Mouse (Mus musculus): Measurements from ENCODE around the gene D2hgdh. TPM values are rescaled to one million over a fixed set of nuclear protein-coding genes. Genes with fewer than 3 reads are reported as not detected.
"Not testable (repeated sequence)": the region's sequence is repeated elsewhere in the genome, so short reads cannot be mapped to it uniquely, and the experiment has no call there.

D2hgdh gene
- total RNA-seq, 2 experiments from 2014 or later = 13.3 to 15.8 TPM

DNA sequence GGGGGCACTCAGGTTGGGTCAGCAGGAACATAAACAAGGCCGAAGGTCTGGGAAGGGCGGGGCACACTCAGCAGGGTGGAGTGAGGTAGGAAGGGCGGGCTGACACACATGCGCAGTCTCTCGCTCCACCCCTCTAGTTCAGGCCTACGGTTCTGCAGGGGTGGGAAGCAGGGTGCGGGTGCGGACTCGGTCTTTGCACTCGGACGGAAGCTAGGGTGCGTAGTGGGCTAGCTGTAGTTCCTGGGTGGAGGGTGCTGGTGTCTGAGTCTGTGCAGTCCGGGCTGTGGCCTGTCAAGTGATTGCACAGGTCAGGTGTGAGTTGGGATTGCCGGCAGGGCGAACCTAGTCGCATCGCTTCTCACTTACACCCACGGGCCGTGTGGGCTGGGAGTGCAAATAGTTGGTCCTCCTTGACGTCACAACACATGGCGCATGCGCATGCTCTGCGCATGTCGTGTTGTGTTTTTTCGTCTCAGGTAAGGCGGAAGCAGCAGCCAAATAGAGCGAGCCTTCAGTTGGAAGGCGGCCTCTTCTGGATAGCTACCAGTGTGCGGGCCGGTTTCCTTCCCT is 481 bp downstream of the D2hgdh start:
- peak; percentile 98 to 99 for DNase-seq (ENCODE audit: low spot score in 2 of 2)
- intact Hi-C loops (cut with DNase I) = loop anchor here (1.0 kb wide), 1 partner anchor 23 kb away; no protein-coding TSS in a partner anchor

GRCm38 (mm10) chr1:93825771-93826539 is 1.2 kb downstream of the D2hgdh start:
- intact Hi-C loops (cut with DNase I) = loop anchor here (1.0 kb wide), 1 partner anchor 24 kb away; no protein-coding TSS in a partner anchor
- no peak for DNase-seq (ENCODE audit: low spot score in 2 of 2)

DNA sequence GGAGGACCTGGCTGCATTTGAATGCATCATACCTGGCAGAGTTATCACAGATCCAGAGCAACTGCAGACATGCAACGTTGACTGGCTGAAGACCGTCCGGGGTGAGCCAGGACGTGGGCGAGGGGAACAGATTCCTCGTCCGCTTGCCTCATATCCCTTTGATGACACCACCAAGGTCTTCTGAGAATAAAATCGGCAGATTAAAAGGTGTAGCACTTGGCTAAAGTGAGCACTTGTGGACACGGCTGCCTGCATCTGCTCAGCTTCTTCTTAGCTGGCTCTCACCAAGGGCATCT is 1.8 kb downstream of the D2hgdh start:
- no peak for DNase-seq (ENCODE audit: low spot score in 2 of 2)
- intact Hi-C loops (cut with DNase I) = no loop called here

- intact Hi-C loops (cut with DNase I) = loop anchor here (10.0 kb wide), 1 partner anchor 242 kb away; no protein-coding TSS in a partner anchor
Measured at GRCm38 (mm10) chr1:93832754-93833360, 8.1 kb downstream of the D2hgdh start.

GRCm38 (mm10) chr1:93834671-93835150 is 10.0 kb downstream of the D2hgdh start:
- DNase-seq (ENCODE audit: low spot score in 2 of 2) = no peak
- intact Hi-C loops (cut with DNase I) = loop anchor here (10.0 kb wide), 1 partner anchor 240 kb away; no protein-coding TSS in a partner anchor

More at GRCm38 (mm10) chr1:93832754-93833360, 8.1 kb downstream of the D2hgdh start:
- DNase-seq (ENCODE audit: low spot score in 2 of 2) = not testable (repeated sequence)

GRCm38 (mm10) chr1:93835211-93835610 is 10.5 kb downstream of the D2hgdh start:
- no peak for DNase-seq (ENCODE audit: low spot score in 2 of 2)
- intact Hi-C loops (cut with DNase I) = loop anchor here (10.0 kb wide), 1 partner anchor 240 kb away; no protein-coding TSS in a partner anchor

GRCm38 (mm10) chr1:93835876-93836531 is 11.3 kb downstream of the D2hgdh start:
- intact Hi-C loops (cut with DNase I) = loop anchor here (10.0 kb wide), 1 partner anchor 239 kb away; no protein-coding TSS in a partner anchor
- peak; percentile 11 to 49 for DNase-seq (ENCODE audit: low spot score in 2 of 2)

DNA sequence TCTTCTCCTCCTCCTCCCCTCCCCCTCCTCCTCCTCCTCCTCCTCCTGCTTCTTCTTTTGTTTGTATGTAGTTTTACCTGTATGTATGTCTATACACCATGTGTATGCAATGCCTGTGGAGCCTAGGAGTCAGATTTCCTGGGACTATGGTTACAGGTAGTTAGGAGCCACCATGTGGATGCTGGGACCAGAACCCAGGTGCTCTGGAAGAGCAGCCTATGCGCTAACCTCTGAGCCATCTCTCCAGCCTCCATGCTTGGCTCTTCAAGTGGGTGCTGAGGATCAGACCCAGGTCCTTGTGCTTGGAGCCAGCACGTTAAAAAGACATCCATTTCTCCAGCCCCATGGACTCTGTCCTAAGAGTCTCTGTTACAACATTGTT is 11.8 kb downstream of the D2hgdh start:
- no peak for DNase-seq (ENCODE audit: low spot score in 2 of 2)
- intact Hi-C loops (cut with DNase I) = loop anchor here (10.0 kb wide), 1 partner anchor 238 kb away; no protein-coding TSS in a partner anchor

DNA sequence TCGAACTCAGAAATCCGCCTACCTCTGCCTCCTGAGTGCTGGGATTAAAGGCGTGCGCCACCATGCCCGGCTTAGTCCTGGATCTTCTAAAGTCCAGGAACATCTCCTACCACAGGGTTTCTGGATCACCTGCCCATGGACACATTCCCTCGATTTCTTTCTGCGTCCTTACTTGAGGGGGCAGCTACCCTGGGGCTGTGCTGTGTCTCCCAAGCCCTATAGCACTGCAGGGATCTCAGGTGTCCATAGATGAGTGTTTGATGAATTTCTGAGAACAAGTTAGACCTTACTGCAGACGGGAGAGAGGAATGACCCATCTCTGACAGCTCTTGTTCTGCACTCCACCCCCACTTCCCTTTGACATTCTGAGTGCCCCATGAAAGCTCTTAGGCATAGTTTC is 12.6 kb downstream of the D2hgdh start:
- intact Hi-C loops (cut with DNase I) = loop anchor here (10.0 kb wide), 1 partner anchor 237 kb away; no protein-coding TSS in a partner anchor
- DNase-seq (ENCODE audit: low spot score in 2 of 2) = no peak

GRCm38 (mm10) chr1:93838569-93838968 is 13.9 kb downstream of the D2hgdh start:
- not testable (repeated sequence) for DNase-seq (ENCODE audit: low spot score in 2 of 2)
- intact Hi-C loops (cut with DNase I) = loop anchor here (10.0 kb wide), 1 partner anchor 236 kb away; no protein-coding TSS in a partner anchor

DNA sequence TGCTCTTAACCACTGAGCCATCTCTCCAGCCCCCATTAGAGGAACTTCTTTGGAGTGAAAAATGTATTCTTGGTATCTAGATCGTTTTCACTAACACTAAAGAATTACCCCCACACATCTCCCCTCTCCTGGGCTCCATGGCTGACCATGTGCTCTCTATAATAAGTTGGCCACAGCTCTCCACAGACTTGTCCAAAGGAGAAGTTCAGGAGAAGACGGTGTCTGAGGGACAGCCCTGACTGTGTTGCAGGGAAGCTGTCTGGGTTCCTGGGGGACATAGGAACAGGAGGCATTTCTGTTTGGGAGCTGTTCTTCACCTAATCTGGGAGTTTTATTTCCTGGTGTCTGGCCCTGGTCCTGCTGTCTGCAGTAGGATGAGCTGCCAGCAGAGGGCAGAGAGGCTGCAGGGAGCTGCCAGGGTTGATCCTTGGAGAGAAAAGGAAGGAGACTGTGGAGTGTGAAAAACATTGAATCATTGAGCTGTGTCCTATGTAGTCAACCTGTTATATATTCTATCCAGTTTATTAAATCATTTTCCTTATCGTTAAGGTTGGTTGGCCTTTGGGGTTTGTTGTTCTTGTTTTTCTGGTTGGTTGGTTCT is 21.2 kb downstream of the D2hgdh start:
- DNase-seq (ENCODE audit: low spot score in 2 of 2); intact Hi-C loops (cut with DNase I): not testable (repeated sequence)

- intact Hi-C loops (cut with DNase I) = loop anchor here (10.0 kb wide), 2 partner anchors 69 to 139 kb away; partner anchors contain the start of gene Gal3st2c
- DNase-seq (ENCODE audit: low spot score in 2 of 2) = not testable (repeated sequence)
Measured at GRCm38 (mm10) chr1:93855790-93856189, 31.1 kb downstream of the D2hgdh start.

DNA sequence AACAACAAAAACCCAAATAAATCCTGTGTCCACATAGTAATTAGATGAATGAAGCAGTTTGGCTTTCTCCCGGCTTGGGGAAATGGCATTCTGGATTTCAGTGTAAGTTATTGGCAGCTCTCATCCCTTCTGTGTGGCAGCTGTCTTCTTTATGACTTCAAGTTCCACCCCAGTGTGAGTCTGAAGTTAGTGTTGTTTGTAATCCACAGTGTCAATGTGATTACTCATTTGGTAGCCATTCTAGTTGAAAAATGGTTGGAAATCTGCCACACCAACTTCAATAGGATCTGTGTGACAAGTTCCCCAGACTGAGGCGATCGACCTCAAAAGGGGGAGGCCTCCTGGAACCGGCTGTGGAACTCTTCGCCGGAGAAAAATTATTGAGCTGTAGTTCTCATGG is 32.7 kb downstream of the D2hgdh start:
- no peak for DNase-seq (ENCODE audit: low spot score in 2 of 2)
- intact Hi-C loops (cut with DNase I) = loop anchor here (10.0 kb wide), 2 partner anchors 67 to 137 kb away; partner anchors contain the start of gene Gal3st2c

DNA sequence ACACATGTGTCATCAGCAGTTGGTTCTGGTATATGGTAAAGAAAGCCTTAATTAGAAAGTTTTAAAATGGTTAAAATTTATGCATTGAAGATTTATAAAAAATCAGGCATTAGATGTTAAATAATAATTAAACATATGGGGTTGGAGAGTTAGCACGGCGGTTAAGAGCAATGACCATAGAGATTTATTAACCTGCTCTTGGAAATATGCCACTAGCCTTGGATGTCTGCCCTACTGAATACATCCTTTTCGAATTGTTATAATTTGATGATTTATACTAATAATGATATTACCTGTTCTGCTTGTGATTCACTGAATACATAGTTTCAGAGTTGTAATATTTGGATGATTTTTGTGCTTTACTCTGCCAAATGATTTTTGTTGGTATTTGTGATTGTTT is 33.3 kb downstream of the D2hgdh start:
- DNase-seq (ENCODE audit: low spot score in 2 of 2) = no peak
- intact Hi-C loops (cut with DNase I) = loop anchor here (10.0 kb wide), 2 partner anchors 67 to 137 kb away; partner anchors contain the start of gene Gal3st2c

DNA sequence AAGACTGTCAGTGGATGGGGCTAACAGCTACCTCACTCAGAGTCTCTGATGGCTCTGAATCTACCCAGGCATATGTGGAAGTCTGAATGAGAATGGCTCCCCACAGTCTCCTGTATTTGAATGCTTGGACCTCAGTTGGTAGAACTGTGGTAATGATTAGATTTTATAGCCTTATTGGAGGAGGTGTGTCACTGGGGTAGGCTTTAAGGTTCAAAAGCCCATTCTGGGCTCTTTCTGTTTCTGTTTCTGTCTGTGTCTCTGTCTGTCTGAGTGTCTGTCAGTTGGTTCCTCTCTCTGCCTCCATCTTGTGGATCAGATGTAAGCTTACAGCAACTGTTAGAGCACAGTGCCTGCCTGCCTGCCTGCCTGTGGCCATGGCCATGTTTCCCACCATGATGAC is 34.9 kb downstream of the D2hgdh start:
- no peak for DNase-seq (ENCODE audit: low spot score in 2 of 2)
- intact Hi-C loops (cut with DNase I) = loop anchor here (10.0 kb wide), 2 partner anchors 65 to 135 kb away; partner anchors contain the start of gene Gal3st2c

GRCm38 (mm10) chr1:93861048-93861447 is 36.3 kb downstream of the D2hgdh start, which contains the start of gene Gal3st2:
Gal3st2 (plus strand) TSS chr1:93861306.
- intact Hi-C loops (cut with DNase I) = not testable (repeated sequence)

DNA sequence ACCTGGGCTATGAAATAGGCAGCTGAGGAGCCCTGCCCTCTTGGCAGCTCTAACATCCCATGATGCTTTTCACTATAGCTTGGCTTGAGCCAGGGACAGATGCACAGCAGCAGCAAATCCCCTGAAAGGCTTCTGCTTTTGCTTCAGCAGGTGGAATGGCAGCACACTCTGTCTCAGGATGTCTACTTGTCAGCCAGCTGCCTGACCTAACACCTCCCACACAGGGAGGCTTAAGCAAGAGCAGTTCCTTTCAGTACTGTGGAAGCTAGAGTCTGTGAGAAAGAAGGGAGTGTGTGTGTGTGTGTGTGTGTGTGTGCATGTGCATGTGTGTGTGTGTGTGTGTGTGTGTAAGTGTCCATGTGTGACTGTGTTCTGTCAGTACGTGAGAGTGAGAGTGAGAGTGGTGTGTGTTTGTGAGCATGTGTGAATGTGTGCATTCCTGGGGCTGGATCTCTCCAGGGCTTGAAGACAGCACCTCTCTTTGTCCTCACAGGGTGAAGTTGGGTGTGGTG is 46.9 kb downstream of the D2hgdh start:
- DNase-seq (ENCODE audit: low spot score in 2 of 2); intact Hi-C loops (cut with DNase I): not testable (repeated sequence)

More at GRCm38 (mm10) chr1:93861048-93861447, 36.3 kb downstream of the D2hgdh start, which contains the start of gene Gal3st2:
- not testable (repeated sequence) for DNase-seq (ENCODE audit: low spot score in 2 of 2)

DNA sequence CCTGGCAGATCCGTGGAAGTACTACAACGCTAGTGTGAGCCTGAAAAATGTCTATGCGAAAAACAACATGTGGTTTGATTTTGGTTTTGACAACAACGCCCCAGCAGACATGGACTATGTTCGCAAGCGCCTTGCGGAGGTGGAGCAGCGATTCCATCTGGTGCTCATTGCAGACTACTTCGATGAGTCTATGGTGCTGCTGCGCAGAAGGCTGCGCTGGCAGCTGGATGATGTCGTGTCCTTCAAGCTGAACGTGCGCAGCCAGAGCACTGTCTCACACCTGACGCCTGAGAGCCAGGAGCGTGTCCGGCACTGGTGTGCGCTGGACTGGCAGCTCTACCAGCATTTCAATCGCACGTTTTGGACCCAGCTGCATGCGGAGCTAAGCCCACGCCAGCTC is 49.7 kb downstream of the D2hgdh start:
- intact Hi-C loops (cut with DNase I) = not testable (repeated sequence)

More for the DNA sequence above, 49.7 kb downstream of the D2hgdh start:
- peak in 1 of 2 experiments; percentile 14 for DNase-seq (ENCODE audit: low spot score in 2 of 2)

Data from left cerebral cortex, postnatal 25 days (tissue).